In the genomic region with DNA sequence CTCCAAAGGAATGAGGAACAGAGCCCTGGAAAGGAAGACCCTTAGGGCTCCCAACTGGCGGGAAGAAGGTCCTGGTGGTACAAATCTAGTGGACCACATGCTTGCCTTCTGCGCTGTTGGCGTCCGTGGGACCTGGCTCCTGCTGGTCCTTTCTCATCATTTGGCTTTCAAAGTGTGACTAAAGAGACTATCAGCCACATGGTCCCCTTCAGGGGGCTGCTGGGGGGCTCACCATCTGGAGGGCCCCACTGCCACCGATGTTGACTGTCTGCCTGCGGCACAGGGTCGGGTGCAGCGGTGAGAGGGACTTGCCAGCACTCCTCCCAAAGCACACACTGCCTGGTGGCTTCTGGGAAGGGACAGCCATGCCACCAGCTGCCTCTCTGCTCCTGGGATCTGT, we compare ENCODE assay signal across 23 mouse cellular contexts.
A peak's percentile ranks its signal among the peaks of the same experiment; 100 is the strongest.
DNase-seq lines count a peak whose midpoint lies in the region; ATAC-seq and TF ChIP-seq lines count a peak whose summit lies in the region.
"Had no signal": no experiment of that assay in that cellular context is flagged by ENCODE, and none has a peak within 500 bp of the region (broad histone marks: within the 10 kb centered on the region; RNA-seq: fewer than 3 reads in every experiment).

No protein-coding gene starts in this region.

- no peak overlapping the region for H3K4me2 ChIP-seq in hindbrain, embryonic 16.5 days (ENCODE audit: low read length)
- H3K4me2 ChIP-seq in hindbrain, embryonic 11.5 days (replicated peaks; ENCODE audit: low read depth, low read length): no peak overlapping the region
- no peak overlapping the region for H3K4me2 ChIP-seq in midbrain, postnatal 0 days (ENCODE audit: low read depth, low read length, poor library complexity, severe bottlenecking)
- H3K4me2 ChIP-seq in midbrain, embryonic 15.5 days: no peak overlapping the region
- H3K4me2 ChIP-seq: embryonic facial prominence, embryonic 12.5 days; forebrain, embryonic 12.5 days; hindbrain, embryonic 15.5 days; limb, embryonic 15.5 days; lung, embryonic 15.5 days had no signal

- no peak for TF ChIP-seq POLR2A in cerebellum, adult 2 months (IDR thresholded peaks at IDR 0.05; ENCODE audit: borderline replicate concordance, insufficient read depth, low read length)

- H3K36me3 ChIP-seq in heart, embryonic 10.5 days: peaks cover 21% of the 10 kb centered on the region
- no peaks in the 10 kb centered on the region for H3K36me3 ChIP-seq in hindbrain, embryonic 16.5 days (ENCODE audit: control insufficient read depth, insufficient read depth, low read length)
- no peaks in the 10 kb centered on the region for H3K36me3 ChIP-seq in hindbrain, embryonic 11.5 days (ENCODE audit: control insufficient read depth, insufficient read depth, low read length)
- no peaks in the 10 kb centered on the region for H3K36me3 ChIP-seq in midbrain, postnatal 0 days (ENCODE audit: insufficient read depth, low read length)
- H3K36me3 ChIP-seq in midbrain, embryonic 15.5 days (replicated peaks): no peaks in the 10 kb centered on the region
- H3K36me3 ChIP-seq: embryonic facial prominence, embryonic 12.5 days; forebrain, embryonic 12.5 days; hindbrain, embryonic 15.5 days; limb, embryonic 15.5 days; lung, embryonic 15.5 days had no signal

- peaks cover 74% of the 10 kb centered on the region for H3K4me1 ChIP-seq in cerebellum, adult 2 months (ENCODE audit: control insufficient read depth, insufficient read depth, low read length)
- peaks cover 79% of the 10 kb centered on the region for H3K4me1 ChIP-seq in heart, embryonic 10.5 days
- peaks cover 11% of the 10 kb centered on the region for H3K4me1 ChIP-seq in hindbrain, embryonic 16.5 days (ENCODE audit: control insufficient read depth, insufficient read depth, low read depth, low read length)
- no peaks in the 10 kb centered on the region for H3K4me1 ChIP-seq in hindbrain, embryonic 11.5 days (replicated peaks; ENCODE audit: control insufficient read depth, insufficient read depth, low read length)
- no peaks in the 10 kb centered on the region for H3K4me1 ChIP-seq in midbrain, postnatal 0 days (ENCODE audit: insufficient read depth, low read length)
- H3K4me1 ChIP-seq in midbrain, embryonic 15.5 days: peaks cover 12% of the 10 kb centered on the region; the same call in 1 of the 2 replicates

- H3K9me3 ChIP-seq in heart, embryonic 10.5 days: no peaks in the 10 kb centered on the region
- no peaks in the 10 kb centered on the region for H3K9me3 ChIP-seq in hindbrain, embryonic 16.5 days (ENCODE audit: control insufficient read depth, low read length)
- H3K9me3 ChIP-seq in hindbrain, embryonic 11.5 days (ENCODE audit: control insufficient read depth, low read length): no peaks in the 10 kb centered on the region
- H3K9me3 ChIP-seq in midbrain, postnatal 0 days (ENCODE audit: low read length): no peaks in the 10 kb centered on the region
- no peaks in the 10 kb centered on the region for H3K9me3 ChIP-seq in midbrain, embryonic 15.5 days
- H3K9me3 ChIP-seq: embryonic facial prominence, embryonic 12.5 days; forebrain, embryonic 12.5 days; hindbrain, embryonic 15.5 days; limb, embryonic 15.5 days; lung, embryonic 15.5 days had no signal

- no peaks in the 10 kb centered on the region for H3K27me3 ChIP-seq in cerebellum, adult 2 months (ENCODE audit: control insufficient read depth, insufficient read depth, low read length)
- H3K27me3 ChIP-seq in heart, embryonic 10.5 days (ENCODE audit: insufficient read depth, poor library complexity, severe bottlenecking): no peaks in the 10 kb centered on the region
- no peaks in the 10 kb centered on the region for H3K27me3 ChIP-seq in hindbrain, embryonic 16.5 days (replicated peaks; ENCODE audit: control insufficient read depth, insufficient read depth, low read length)
- H3K27me3 ChIP-seq in hindbrain, embryonic 11.5 days (ENCODE audit: control insufficient read depth, insufficient read depth, low read length): no peaks in the 10 kb centered on the region
- H3K27me3 ChIP-seq in midbrain, postnatal 0 days (ENCODE audit: insufficient read depth, low read length): no peaks in the 10 kb centered on the region
- no peaks in the 10 kb centered on the region for H3K27me3 ChIP-seq in midbrain, embryonic 15.5 days (replicated peaks)
- H3K27me3 ChIP-seq: embryonic facial prominence, embryonic 12.5 days; forebrain, embryonic 12.5 days; hindbrain, embryonic 15.5 days; limb, embryonic 15.5 days; lung, embryonic 15.5 days had no signal

- H3K9ac ChIP-seq in hindbrain, embryonic 16.5 days (ENCODE audit: low read depth, low read length): no peak overlapping the region
- no peak overlapping the region for H3K9ac ChIP-seq in hindbrain, embryonic 11.5 days (ENCODE audit: low read depth, low read length)
- no peak overlapping the region for H3K9ac ChIP-seq in midbrain, postnatal 0 days (replicated peaks; ENCODE audit: low read length, poor library complexity, severe bottlenecking)
- H3K9ac ChIP-seq in midbrain, embryonic 15.5 days: no peak overlapping the region
- H3K9ac ChIP-seq: embryonic facial prominence, embryonic 12.5 days; forebrain, embryonic 12.5 days; hindbrain, embryonic 15.5 days; limb, embryonic 15.5 days; liver, embryonic 14.5 days; lung, embryonic 15.5 days had no signal

- DNase-seq in cerebellum, adult 2 months: no peak
- DNase-seq in cerebellum, postnatal 25 days: no peak
- no peak for DNase-seq in heart, embryonic 10.5 days (ENCODE audit: low spot score)
- no peak for DNase-seq in heart, adult 8-10 months (ENCODE audit: low spot score)
- no peak for DNase-seq in hindbrain, embryonic 11.5 days (ENCODE audit: low spot score)
- peak; percentile 67 for DNase-seq in midbrain, postnatal 0 days (ENCODE audit: low spot score)
- DNase-seq: adrenal gland, postnatal 14 days; kidney, postnatal 25 days; lung, postnatal 36 days; right cerebral cortex, postnatal 14 days; thymus, adult 2 months; thymus, postnatal 4 days had no signal

- no peak overlapping the region for H3K4me3 ChIP-seq in cerebellum, adult 2 months (replicated peaks; ENCODE audit: insufficient read depth, low read depth, low read length)
- H3K4me3 ChIP-seq in heart, embryonic 10.5 days: no peak overlapping the region
- no peak overlapping the region for H3K4me3 ChIP-seq in hindbrain, embryonic 16.5 days (ENCODE audit: low read length)
- H3K4me3 ChIP-seq in hindbrain, embryonic 11.5 days (ENCODE audit: low read depth, low read length): no peak overlapping the region
- no peak overlapping the region for H3K4me3 ChIP-seq in midbrain, postnatal 0 days (ENCODE audit: low read depth, low read length)
- no peak overlapping the region for H3K4me3 ChIP-seq in midbrain, embryonic 15.5 days
- H3K4me3 ChIP-seq: embryonic facial prominence, embryonic 12.5 days; forebrain, embryonic 12.5 days; hindbrain, embryonic 15.5 days; layer of hippocampus, adult 2 months; limb, embryonic 15.5 days; lung, embryonic 15.5 days had no signal

- TF ChIP-seq CTCF in cerebellum, adult 2 months (IDR thresholded peaks at IDR 0.05; ENCODE audit: borderline replicate concordance, insufficient read depth, low read depth, low read length): no peak
- no peak for TF ChIP-seq CTCF in midbrain, postnatal 0 days (IDR thresholded peaks at IDR 0.05)

- H3K27ac ChIP-seq in cerebellum, adult 2 months (ENCODE audit: insufficient read depth, low read length): peak overlapping the region; percentile 81
- H3K27ac ChIP-seq in heart, embryonic 10.5 days: peak overlapping the region; percentile 78; the same call in 1 of the 2 replicates
- H3K27ac ChIP-seq in hindbrain, embryonic 16.5 days (ENCODE audit: low read depth, low read length): no peak overlapping the region
- H3K27ac ChIP-seq in hindbrain, embryonic 11.5 days (ENCODE audit: low read depth, low read length): no peak overlapping the region
- H3K27ac ChIP-seq in midbrain, postnatal 0 days (ENCODE audit: low read depth, low read length): no peak overlapping the region
- H3K27ac ChIP-seq in midbrain, embryonic 15.5 days: no peak overlapping the region
- H3K27ac ChIP-seq: embryonic facial prominence, embryonic 12.5 days; forebrain, embryonic 12.5 days; hindbrain, embryonic 15.5 days; layer of hippocampus, adult 2 months; limb, embryonic 15.5 days; liver, embryonic 14.5 days; lung, embryonic 15.5 days; stomach, postnatal 0 days had no signal

- peak; percentile 24 for ATAC-seq in hindbrain, embryonic 16.5 days
- no peak for ATAC-seq in hindbrain, embryonic 11.5 days (ENCODE audit: low FRiP score)
- no peak for ATAC-seq in midbrain, postnatal 0 days (ENCODE audit: low FRiP score)
- ATAC-seq in midbrain, embryonic 15.5 days (replicated peaks): no peak
- ATAC-seq: intestine, embryonic 16.5 days had no signal

- 18% methylated on average over 8 of the region's 8 CpGs for WGBS in cerebellum, adult 2 months
- WGBS in heart, embryonic 10.5 days: 78% methylated on average over 8 of the region's 8 CpGs
- 56% methylated on average over 8 of the region's 8 CpGs for WGBS in hindbrain, embryonic 16.5 days
- 86% methylated on average over 8 of the region's 8 CpGs for WGBS in hindbrain, embryonic 11.5 days
- WGBS in midbrain, postnatal 0 days: 86% methylated on average over 8 of the region's 8 CpGs
- WGBS in midbrain, embryonic 15.5 days: 76% methylated on average over 8 of the region's 8 CpGs

Comparison
In these comparisons a context has a peak if more than half of its experiments do, and no peak if none do; other contexts are left out.
1. H3K27ac ChIP-seq: peak in cerebellum, adult 2 months (single experiment) and heart, embryonic 10.5 days (single experiment); none in hindbrain, embryonic 16.5 days (single experiment), hindbrain, embryonic 11.5 days (single experiment), midbrain, postnatal 0 days (single experiment) and midbrain, embryonic 15.5 days (single experiment).